Mouse (Mus musculus): ENCODE results near the gene Eogt. TPM values are rescaled to one million over a fixed set of nuclear protein-coding genes. Genes with fewer than 3 reads are reported as not detected.

Gene Eogt
- polyA plus RNA-seq, 1 experiment from 2014 or later = 10.1 TPM

DNA sequence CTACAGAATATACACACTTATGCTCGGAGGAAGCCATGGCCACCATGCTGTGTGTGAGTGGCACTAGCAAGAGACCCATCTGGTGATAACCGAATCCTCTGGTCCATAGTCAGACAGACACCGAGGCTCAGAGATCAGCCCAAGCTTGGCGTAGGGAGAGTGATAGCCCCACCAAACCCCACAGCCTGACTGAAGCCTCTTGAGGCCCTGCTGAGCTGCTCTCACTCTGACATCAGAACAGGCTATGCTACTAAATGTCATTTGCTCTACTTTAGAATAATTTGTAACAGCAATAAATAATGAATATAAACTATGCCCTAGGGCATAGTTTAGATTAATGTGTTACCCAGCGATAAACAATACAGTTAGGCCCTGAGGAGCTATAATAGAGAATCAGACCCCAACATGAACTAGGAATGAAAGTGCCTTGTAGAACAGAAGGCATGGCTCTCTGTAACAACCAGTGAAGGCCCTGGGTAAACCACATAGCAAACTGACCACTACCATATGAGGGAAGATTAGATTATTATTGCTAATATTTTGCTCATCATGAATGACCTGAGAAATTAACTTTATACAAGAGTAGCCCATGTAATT lies 16.2 kb downstream of the Eogt start:
- Histone ChIP-seq H3K9me3 (replicated peaks) (no peaks in the 10 kb centered on the region), H3K4me1 (no peaks in the 10 kb centered on the region), H3K27me3 (ENCODE audit: low read depth, poor library complexity, severe bottlenecking) (no peaks in the 10 kb centered on the region), H3K4me3 (no peak overlapping the region), H3K27ac (replicated peaks) (no peak overlapping the region), H3K36me3 (peaks cover 6% of the 10 kb centered on the region; the same call in 1 of the 2 replicates)
- WGBS = 90% methylated on average over 5 of the region's 5 CpGs
- DNase-seq (ENCODE audit: low spot score) = no peak

DNA sequence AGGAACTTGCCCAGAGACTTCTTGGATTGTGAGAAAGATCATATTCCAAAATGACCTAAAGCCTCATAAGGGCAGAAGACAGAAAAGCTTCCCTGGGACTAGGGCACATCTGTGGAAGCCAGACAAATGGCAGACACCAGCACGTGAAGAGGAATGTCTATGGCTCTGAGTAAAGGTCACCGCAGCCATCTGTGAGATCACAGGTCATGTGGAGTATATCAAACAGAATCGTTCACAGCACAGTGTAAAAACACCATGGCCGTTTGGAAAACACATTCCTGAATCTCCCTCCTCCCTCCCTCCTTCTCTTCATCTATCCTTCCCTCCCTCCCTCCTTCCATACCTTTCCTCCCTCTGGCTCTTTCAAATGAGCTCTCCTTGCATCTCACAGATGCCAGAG lies 17.2 kb downstream of the Eogt start:
- Histone ChIP-seq H3K27me3 (ENCODE audit: low read depth, poor library complexity, severe bottlenecking) (no peaks in the 10 kb centered on the region), H3K9me3 (replicated peaks) (no peaks in the 10 kb centered on the region), H3K4me3 (no peak overlapping the region), H3K4me1 (no peaks in the 10 kb centered on the region), H3K36me3 (peaks cover 6% of the 10 kb centered on the region; the same call in 1 of the 2 replicates), H3K27ac (replicated peaks) (no peak overlapping the region)
- 74% methylated on average over 4 of the region's 4 CpGs for WGBS
- DNase-seq (ENCODE audit: low spot score) = no peak

DNA sequence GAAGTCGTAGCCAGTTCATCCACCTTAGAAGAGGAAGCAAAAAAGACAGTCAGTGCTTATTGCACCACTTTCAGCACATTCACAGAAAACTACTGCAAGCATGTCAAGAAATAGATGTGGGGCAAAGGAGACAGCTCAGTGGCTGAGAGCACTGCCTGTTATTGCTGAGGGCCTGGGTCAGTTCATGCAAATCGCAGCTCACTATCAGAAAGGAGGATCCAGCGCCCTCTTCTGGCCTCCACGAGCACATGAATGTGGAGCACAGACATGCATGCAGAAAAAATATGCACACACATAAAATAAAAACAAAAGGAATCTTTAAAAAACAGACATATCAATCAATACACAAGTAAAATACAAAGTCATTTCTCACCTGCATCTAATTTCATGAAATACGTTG lies 18.0 kb downstream of the Eogt start:
- Histone ChIP-seq H3K27ac (replicated peaks) (no peak overlapping the region), H3K4me1 (no peaks in the 10 kb centered on the region), H3K27me3 (ENCODE audit: low read depth, poor library complexity, severe bottlenecking) (no peaks in the 10 kb centered on the region), H3K4me3 (no peak overlapping the region), H3K9me3 (replicated peaks) (no peaks in the 10 kb centered on the region), H3K36me3 (peaks cover 6% of the 10 kb centered on the region; the same call in 1 of the 2 replicates)
- no peak for DNase-seq (ENCODE audit: low spot score)
- 70% methylated on average over 5 of the region's 5 CpGs for WGBS

DNA sequence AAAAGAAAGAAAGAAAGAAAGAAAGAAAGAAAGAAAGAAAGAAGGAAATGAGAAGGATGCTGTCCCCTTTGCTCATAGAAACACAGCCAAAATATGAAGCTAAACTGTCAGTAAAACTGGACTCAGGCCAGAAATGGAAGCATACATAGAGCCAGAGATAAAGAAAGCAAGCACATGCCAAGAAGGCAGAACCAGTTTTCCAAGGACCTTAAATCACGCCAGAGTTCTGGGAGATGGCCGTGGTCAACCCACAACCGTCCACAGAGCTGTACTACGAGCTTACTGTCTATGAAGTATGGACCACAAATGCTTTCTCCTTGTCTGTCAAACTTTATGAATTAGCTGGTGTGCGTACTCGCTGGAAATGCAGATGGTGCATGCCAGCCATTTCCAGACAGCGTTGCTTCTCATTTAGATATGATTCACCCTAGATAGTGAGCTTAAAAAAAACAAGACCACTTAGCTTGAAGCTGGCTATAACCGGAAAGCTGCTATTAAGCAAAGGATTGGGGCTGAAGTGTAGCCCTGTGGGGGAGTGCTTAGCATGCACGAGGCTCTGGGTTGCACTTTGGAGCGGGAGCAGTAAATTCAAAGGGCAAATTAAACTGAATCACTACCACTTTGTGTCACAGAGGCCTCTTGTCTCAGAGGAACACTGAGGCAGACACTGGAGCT lies 24.5 kb downstream of the Eogt start:
- no peak for DNase-seq (ENCODE audit: low spot score)
- Histone ChIP-seq H3K27me3 (ENCODE audit: low read depth, poor library complexity, severe bottlenecking) (no peaks in the 10 kb centered on the region), H3K27ac (replicated peaks) (no peak overlapping the region), H3K4me3 (no peak overlapping the region), H3K9me3 (replicated peaks) (no peaks in the 10 kb centered on the region), H3K36me3 (no peaks in the 10 kb centered on the region), H3K4me1 (no peaks in the 10 kb centered on the region)
- 90% methylated on average over 10 of the region's 10 CpGs for WGBS

DNA sequence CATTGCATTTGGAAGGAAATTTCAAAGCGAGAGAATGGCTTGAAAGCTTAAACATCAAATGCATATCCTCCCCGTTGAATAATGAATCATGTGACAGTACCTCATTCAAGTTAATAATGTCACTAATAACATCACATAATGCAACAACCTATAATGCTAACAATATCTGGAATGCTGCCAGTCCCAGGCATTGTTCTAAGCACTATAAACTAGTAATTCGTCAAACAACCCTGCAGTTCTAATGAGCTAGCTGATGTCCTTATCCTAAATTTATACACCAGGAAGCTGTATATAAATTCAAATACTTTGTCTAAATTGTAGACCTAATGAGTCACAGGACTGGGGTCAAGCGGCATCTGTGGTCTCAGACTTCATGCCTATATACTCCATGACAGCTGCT lies 28.1 kb downstream of the Eogt start:
- H3K4me1 ChIP-seq = no peaks in the 10 kb centered on the region
- H3K27me3 ChIP-seq (ENCODE audit: low read depth, poor library complexity, severe bottlenecking) = no peaks in the 10 kb centered on the region
- no peaks in the 10 kb centered on the region for H3K9me3 ChIP-seq (replicated peaks)
- 91% methylated on average over 4 of the region's 4 CpGs for WGBS
- H3K4me3 ChIP-seq = no peak overlapping the region
- no peak for DNase-seq (ENCODE audit: low spot score)
- no peaks in the 10 kb centered on the region for H3K36me3 ChIP-seq
- H3K27ac ChIP-seq (replicated peaks) = no peak overlapping the region

DNA sequence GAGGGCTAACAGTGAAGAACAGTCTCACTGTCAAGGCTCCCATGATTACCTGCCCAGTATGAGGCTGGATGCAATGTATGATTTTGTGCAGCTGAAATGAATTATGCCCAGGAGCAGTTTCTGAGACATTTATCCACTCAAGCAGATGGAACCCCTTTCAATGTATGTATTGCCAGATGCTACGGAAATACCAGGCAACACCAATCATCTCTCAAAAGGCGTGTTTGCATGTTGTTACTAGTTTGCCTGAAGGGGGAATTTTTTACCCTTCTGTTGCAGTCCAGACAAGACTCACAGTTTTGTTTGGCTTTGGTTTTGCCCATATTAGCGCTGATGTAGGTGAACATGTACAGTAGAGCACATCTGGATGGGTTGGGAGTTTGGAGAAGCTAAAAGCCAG lies 30.7 kb downstream of the Eogt start:
- Histone ChIP-seq H3K27ac (replicated peaks) (no peak overlapping the region), H3K9me3 (replicated peaks) (no peaks in the 10 kb centered on the region), H3K36me3 (no peaks in the 10 kb centered on the region), H3K27me3 (ENCODE audit: low read depth, poor library complexity, severe bottlenecking) (no peaks in the 10 kb centered on the region), H3K4me3 (no peak overlapping the region), H3K4me1 (no peaks in the 10 kb centered on the region)
- WGBS = 83% methylated on average over 3 of the region's 3 CpGs
- no peak for DNase-seq (ENCODE audit: low spot score)

DNA sequence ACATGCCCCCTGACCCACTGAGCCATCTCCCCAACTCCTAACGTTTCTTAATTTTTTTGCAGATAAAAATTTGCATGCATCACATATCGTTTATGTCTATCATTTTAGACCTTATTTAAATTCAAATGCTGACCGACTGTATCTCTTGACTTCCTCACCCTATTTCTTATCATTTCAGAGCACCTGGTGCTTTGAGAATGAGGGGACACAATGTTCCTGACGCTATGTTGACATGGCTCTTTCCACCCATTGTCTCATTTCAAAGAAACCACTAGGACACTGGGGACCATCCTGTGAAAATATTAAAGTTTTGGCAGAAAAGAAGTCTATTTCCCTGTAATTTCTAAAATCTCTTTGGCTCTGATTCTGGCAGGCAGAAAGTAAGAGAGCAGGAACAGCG lies 32.1 kb downstream of the Eogt start:
- Histone ChIP-seq H3K4me1 (no peaks in the 10 kb centered on the region), H3K27ac (replicated peaks) (no peak overlapping the region), H3K9me3 (replicated peaks) (no peaks in the 10 kb centered on the region), H3K27me3 (ENCODE audit: low read depth, poor library complexity, severe bottlenecking) (no peaks in the 10 kb centered on the region), H3K36me3 (no peaks in the 10 kb centered on the region), H3K4me3 (no peak overlapping the region)
- 89% methylated on average over 5 of the region's 5 CpGs for WGBS
- no peak for DNase-seq (ENCODE audit: low spot score)

DNA sequence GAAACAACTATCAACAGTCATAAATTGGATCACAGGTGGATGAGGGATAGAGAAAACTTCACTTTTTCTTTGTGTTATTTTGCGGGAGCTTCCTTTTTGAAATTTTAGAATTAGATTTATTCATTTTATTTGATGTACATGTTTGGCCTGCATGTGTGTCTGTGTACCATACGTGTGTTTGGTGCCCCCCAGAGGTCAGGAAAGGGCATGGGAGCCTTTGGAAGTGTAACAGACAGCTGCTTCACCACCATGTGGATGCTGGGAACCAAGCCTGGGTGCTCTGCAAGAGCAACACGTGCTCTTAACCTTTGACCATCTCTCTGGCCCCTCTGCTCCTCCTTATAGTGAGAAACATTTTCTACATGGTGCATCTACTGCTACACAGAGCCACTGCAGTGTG lies 34.2 kb downstream of the Eogt start:
- Histone ChIP-seq H3K36me3 (no peaks in the 10 kb centered on the region), H3K4me3 (no peak overlapping the region), H3K4me1 (no peaks in the 10 kb centered on the region), H3K27me3 (ENCODE audit: low read depth, poor library complexity, severe bottlenecking) (no peaks in the 10 kb centered on the region), H3K9me3 (replicated peaks) (no peaks in the 10 kb centered on the region), H3K27ac (replicated peaks) (no peak overlapping the region)
- DNase-seq (ENCODE audit: low spot score) = no peak
- WGBS = 66% methylated on average over 3 of the region's 3 CpGs

DNA sequence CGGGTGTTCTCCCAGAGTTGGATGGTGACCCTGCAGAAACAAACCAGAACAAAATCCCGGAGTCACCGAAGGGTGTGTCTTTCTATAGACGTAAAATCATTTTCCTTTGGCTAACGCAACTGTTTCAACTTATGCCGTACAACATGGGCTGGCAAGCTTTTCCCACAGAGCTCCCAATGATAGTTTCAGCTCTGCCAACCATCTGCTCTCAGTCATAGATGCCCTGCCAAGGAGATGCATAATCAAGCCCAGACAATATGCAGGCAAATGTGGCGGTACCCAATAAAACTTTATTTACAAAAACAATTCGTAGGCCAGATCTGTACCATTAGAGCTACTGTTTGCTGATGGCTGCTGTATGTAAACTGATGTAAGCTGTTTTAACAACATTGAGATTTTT lies 36.8 kb downstream of the Eogt start:
- no peaks in the 10 kb centered on the region for H3K4me1 ChIP-seq
- no peaks in the 10 kb centered on the region for H3K9me3 ChIP-seq (replicated peaks)
- H3K27ac ChIP-seq (replicated peaks) = no peak overlapping the region
- no peak for DNase-seq (ENCODE audit: low spot score)
- H3K36me3 ChIP-seq = no peaks in the 10 kb centered on the region
- no peaks in the 10 kb centered on the region for H3K27me3 ChIP-seq (ENCODE audit: low read depth, poor library complexity, severe bottlenecking)
- no peak overlapping the region for H3K4me3 ChIP-seq
- 93% methylated on average over 8 of the region's 8 CpGs for WGBS

DNA sequence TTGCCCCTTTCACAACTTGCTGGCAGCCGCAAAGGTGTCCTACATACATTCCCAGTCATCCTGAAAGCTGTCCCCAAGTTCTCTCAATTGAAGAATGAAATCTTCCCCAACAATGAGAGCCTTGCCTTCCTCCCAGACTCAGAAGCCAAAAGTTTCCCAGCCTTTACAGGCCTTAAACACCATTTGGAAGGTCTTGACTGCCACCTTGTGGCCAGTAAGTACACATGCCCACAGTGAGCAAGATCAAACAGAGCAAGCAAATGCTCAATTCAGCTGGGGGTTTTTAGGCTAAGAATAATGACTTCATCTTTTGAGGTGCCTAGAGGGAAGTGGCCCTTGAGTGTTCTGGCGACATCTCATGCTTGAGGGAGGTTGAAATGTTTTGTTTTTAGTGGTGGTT lies 42.2 kb downstream of the Eogt start:
- 18% methylated on average over 2 of the region's 2 CpGs for WGBS
- peaks cover 24% of the 10 kb centered on the region for H3K4me1 ChIP-seq
- H3K27me3 ChIP-seq (ENCODE audit: low read depth, poor library complexity, severe bottlenecking) = peaks cover 12% of the 10 kb centered on the region
- no peaks in the 10 kb centered on the region for H3K36me3 ChIP-seq
- H3K9me3 ChIP-seq (replicated peaks) = no peaks in the 10 kb centered on the region
- H3K4me3 ChIP-seq = no peak overlapping the region
- H3K27ac ChIP-seq (replicated peaks) = no peak overlapping the region
- peak; percentile 56 for DNase-seq (ENCODE audit: low spot score)

DNA sequence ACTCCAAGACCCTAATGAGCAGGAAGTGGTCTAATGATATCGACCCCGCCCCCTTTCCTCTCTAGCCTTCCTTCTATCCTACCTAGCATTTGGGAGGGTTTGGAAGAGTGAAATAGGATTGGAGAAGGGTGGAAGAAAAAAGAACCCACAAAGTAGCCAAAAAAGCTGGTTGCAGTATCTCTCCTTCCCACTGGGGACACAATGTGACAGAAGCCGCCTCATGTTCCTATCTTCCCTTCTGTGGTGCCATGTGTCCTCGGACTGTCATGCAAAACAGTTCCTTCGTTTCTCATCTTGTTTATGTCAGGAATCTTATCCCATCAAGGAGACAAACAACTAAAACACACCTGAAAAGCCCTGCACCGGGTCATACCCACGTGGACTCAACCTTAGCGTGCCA lies 42.9 kb downstream of the Eogt start:
- Histone ChIP-seq H3K4me1 (peaks cover 31% of the 10 kb centered on the region), H3K27ac (replicated peaks) (no peak overlapping the region), H3K9me3 (replicated peaks) (no peaks in the 10 kb centered on the region), H3K4me3 (no peak overlapping the region), H3K27me3 (ENCODE audit: low read depth, poor library complexity, severe bottlenecking) (peaks cover 14% of the 10 kb centered on the region), H3K36me3 (no peaks in the 10 kb centered on the region)
- DNase-seq (ENCODE audit: low spot score) = no peak
- WGBS = 83% methylated on average over 8 of the region's 8 CpGs

DNA sequence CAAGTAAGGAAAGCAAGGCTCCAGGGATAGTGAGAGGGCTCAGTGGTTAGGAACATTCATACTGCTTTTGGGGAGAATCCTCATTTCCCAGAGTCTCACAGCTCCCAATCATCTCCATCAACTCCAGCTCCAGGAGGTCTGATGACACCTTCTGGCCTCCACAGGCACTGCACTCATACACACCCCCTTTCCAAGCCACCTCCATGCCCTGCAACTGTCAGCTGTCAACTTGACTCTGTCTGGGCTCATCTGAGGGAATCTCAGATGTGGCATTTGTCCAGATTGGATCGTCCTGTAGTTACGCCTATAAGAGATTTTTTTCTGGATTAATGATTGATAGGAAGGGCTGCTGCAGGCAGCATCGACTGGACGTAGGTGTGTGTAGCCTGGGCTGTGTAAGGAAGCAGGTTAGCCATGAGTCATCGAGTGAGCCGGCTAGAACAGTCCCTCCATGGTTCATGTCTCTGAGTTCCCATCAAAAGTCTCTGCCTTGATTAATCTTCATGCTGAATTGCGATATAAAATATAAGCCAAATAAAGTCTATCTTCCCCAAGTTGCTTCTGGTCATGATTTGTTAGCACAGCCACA lies 44.6 kb downstream of the Eogt start:
- peak; percentile 39 for DNase-seq (ENCODE audit: low spot score)
- Histone ChIP-seq H3K9me3 (replicated peaks) (no peaks in the 10 kb centered on the region), H3K4me1 (peaks cover 35% of the 10 kb centered on the region), H3K4me3 (no peak overlapping the region), H3K36me3 (no peaks in the 10 kb centered on the region), H3K27me3 (ENCODE audit: low read depth, poor library complexity, severe bottlenecking) (peaks cover 19% of the 10 kb centered on the region), H3K27ac (replicated peaks) (no peak overlapping the region)
- 82% methylated on average over 7 of the region's 7 CpGs for WGBS

DNA sequence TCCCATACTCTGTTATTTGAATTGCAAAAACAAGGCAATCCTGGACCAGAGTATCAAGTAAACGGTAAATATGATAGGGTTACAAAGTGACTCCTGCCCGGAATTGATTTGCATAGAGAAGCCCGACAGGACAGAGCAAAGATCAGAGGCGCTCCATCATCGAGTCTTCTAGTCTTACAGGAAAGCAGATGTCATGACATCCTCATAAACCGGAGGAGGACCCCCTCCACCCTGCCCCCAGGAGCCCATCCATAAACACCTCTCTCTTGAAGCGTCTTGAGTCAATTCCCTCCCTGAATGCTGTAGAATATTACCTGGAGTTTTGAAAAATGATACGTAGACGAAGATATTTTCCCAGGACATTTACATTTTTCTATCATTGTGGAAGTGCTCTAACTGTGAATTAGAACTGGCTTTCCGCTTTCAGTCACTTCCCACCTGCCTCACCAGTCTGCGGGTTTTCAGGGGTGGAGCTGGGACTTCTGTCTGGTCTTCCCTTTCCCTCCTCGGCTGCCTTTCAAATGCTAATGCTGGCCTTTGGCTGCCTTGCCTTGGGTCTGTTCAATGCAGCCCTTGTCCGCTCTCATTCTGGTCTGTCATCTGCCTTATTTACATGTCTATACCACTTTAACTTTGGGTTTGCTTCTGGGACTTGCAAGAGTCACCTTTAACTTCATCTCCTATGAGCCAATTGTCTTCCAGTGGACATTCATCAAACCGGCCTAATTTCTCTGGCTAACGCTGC lies 46.9 kb downstream of the Eogt start:
- WGBS = 3% methylated on average over 15 of the region's 15 CpGs
- Histone ChIP-seq H3K27me3 (ENCODE audit: low read depth, poor library complexity, severe bottlenecking) (peaks cover 19% of the 10 kb centered on the region), H3K9me3 (replicated peaks) (no peaks in the 10 kb centered on the region), H3K36me3 (no peaks in the 10 kb centered on the region), H3K4me3 (peak overlapping the region; percentile 45), H3K4me1 (peaks cover 35% of the 10 kb centered on the region), H3K27ac (replicated peaks) (peak overlapping the region; percentile 60)
- peak; percentile 56 for DNase-seq (ENCODE audit: low spot score)

Data from midbrain, embryonic 10.5 days (tissue).